Mouse (Mus musculus) layer of hippocampus, adult 2 months (tissue): Measurements from ENCODE around the gene Ulk3. TPM values are rescaled to one million over a fixed set of nuclear protein-coding genes. Genes with fewer than 3 reads are reported as not detected.

Source experiments
- DNase-seq, 2 experiments: peaks; one replicate each; pipeline ENCODE4 v3.0.0; 2022; ENCODE audit warnings: low spot score in 2 of 2
- H3K27ac ChIP-seq: fragments of 200-600 bp; 2 replicates; pipeline ENCODE4 v1.8.1; 2022
- H3K4me3 ChIP-seq: fragments of 200-600 bp; 2 replicates; pipeline ENCODE4 v1.8.1; 2022; ENCODE audit warnings: mild to moderate bottlenecking
- CTCF ChIP-seq: fragments of 200-600 bp; conservative IDR thresholded peaks from 2 replicates; pipeline ENCODE4 v1.8.1; 2022; ENCODE audit warnings: antibody characterized with exemption, mild to moderate bottlenecking, moderate library complexity
- total RNA-seq, 2 experiments: library from RNA; stranded (reverse); gene quantifications; 2 replicates each; pipeline ENCODE4 v1.2.3; 2021

The Ulk3 gene
- total RNA-seq, 2 experiments from 2014 or later, result 32.7 to 35.4 TPM

GRCm38 (mm10) chr9:57558625-57559024 lies 30.6 kb upstream of the Ulk3 start:
- H3K4me3 ChIP-seq, result no peak overlapping the region
- TF ChIP-seq CTCF, result no peak
- no peak overlapping the region for H3K27ac ChIP-seq
- DNase-seq, result no peak

- no peak overlapping the region for H3K4me3 ChIP-seq
- no peak for DNase-seq
- no peak overlapping the region for H3K27ac ChIP-seq
- TF ChIP-seq CTCF, result no peak
These were observed 29.7 kb upstream of the Ulk3 start for GRCm38 (mm10) chr9:57559568-57559967.

- peak overlapping the region; percentile 71 for H3K4me3 ChIP-seq
- TF ChIP-seq CTCF, result no peak
- H3K27ac ChIP-seq, result peak overlapping the region; percentile 97
- DNase-seq, result no peak
These were observed 29.0 kb upstream of the Ulk3 start for GRCm38 (mm10) chr9:57560263-57560662.

- Histone ChIP-seq H3K4me3 (peak within 1 kb of the TSS; percentile 71), H3K27ac (peak within 1 kb of the TSS; percentile 97)
- TF ChIP-seq CTCF, result peak; percentile 9
- DNase-seq, result peak; percentile 92 to 94
These were observed 28.2 kb upstream of the Ulk3 start, which contains the start of gene Scamp2 for GRCm38 (mm10) chr9:57560861-57561710. Gene Scamp2, plus strand, starts transcription at chr9:57560943.

- DNase-seq, result no peak
- peak overlapping the region; percentile 97; the same call in 1 of the 2 replicates for H3K27ac ChIP-seq
- no peak for TF ChIP-seq CTCF
- peak overlapping the region; percentile 71 for H3K4me3 ChIP-seq
These were observed 27.5 kb upstream of the Ulk3 start for GRCm38 (mm10) chr9:57561711-57562099.

GRCm38 (mm10) chr9:57562896-57563372 lies 26.3 kb upstream of the Ulk3 start:
- H3K27ac ChIP-seq, result peak overlapping the region; percentile 60
- no peak for TF ChIP-seq CTCF

GRCm38 (mm10) chr9:57564609-57565008 lies 24.6 kb upstream of the Ulk3 start:
- TF ChIP-seq CTCF, result no peak
- no peak overlapping the region; the same call in 1 of the 2 replicates for H3K27ac ChIP-seq
- no peak overlapping the region for H3K4me3 ChIP-seq
- DNase-seq, result no peak

More at GRCm38 (mm10) chr9:57562896-57563372, 26.3 kb upstream of the Ulk3 start:
- no peak for DNase-seq
- H3K4me3 ChIP-seq, result no peak overlapping the region

- Histone ChIP-seq H3K27ac (peak overlapping the region; percentile 54), H3K4me3 (no peak overlapping the region)
- no peak for TF ChIP-seq CTCF
- DNase-seq, result peak; percentile 62 to 64
These were observed 23.5 kb upstream of the Ulk3 start for GRCm38 (mm10) chr9:57565741-57566221.

- no peak for DNase-seq
- Histone ChIP-seq H3K4me3 (no peak overlapping the region), H3K27ac (peak overlapping the region; percentile 54)
- peak; percentile 55 for TF ChIP-seq CTCF
These were observed 22.4 kb upstream of the Ulk3 start for GRCm38 (mm10) chr9:57566846-57567245.

- no peak for TF ChIP-seq CTCF
- DNase-seq, result no peak
- H3K27ac ChIP-seq, result no peak overlapping the region
- no peak overlapping the region for H3K4me3 ChIP-seq
These were observed 20.8 kb upstream of the Ulk3 start for GRCm38 (mm10) chr9:57568500-57568899.

GRCm38 (mm10) chr9:57574397-57574796 lies 14.9 kb upstream of the Ulk3 start:
- H3K4me3 ChIP-seq, result no peak overlapping the region
- no peak for TF ChIP-seq CTCF
- H3K27ac ChIP-seq, result no peak overlapping the region
- DNase-seq, result no peak

GRCm38 (mm10) chr9:57575577-57575976 lies 13.7 kb upstream of the Ulk3 start:
- no peak for DNase-seq
- Histone ChIP-seq H3K27ac (no peak overlapping the region), H3K4me3 (no peak overlapping the region)
- TF ChIP-seq CTCF, result no peak

- TF ChIP-seq CTCF, result no peak
- no peak for DNase-seq
These were observed 12.0 kb upstream of the Ulk3 start for GRCm38 (mm10) chr9:57577144-57577849.

More at GRCm38 (mm10) chr9:57577144-57577849, 12.0 kb upstream of the Ulk3 start:
- no peak overlapping the region for H3K4me3 ChIP-seq
- H3K27ac ChIP-seq, result no peak overlapping the region
